Mouse (Mus musculus): ENCODE measurements around the gene Tacc2.
"Not testable (repeated sequence)": the region's sequence is repeated elsewhere in the genome, so short reads cannot be mapped to it uniquely, and the experiment has no call there.

The Tacc2 gene

GRCm38 (mm10) chr7:130577388-130578003 lies at the start of gene Tacc2:
Gene Tacc2 (plus strand): TSS chr7:130577438.
- peak; percentile 39 for DNase-seq

GRCm38 (mm10) chr7:130531138-130531537 lies 46.1 kb upstream of the Tacc2 start:
- DNase-seq, result not testable (repeated sequence)

- peak; percentile 92 for DNase-seq
These were observed 43.6 kb upstream of the Tacc2 start for GRCm38 (mm10) chr7:130533316-130534260.

GRCm38 (mm10) chr7:130535174-130535573 lies 42.1 kb upstream of the Tacc2 start:
- DNase-seq, result no peak

- DNase-seq, result no peak
These were observed 40.2 kb upstream of the Tacc2 start for GRCm38 (mm10) chr7:130537068-130537467.

GRCm38 (mm10) chr7:130540176-130540575 lies 37.1 kb upstream of the Tacc2 start:
- DNase-seq, result no peak

- no peak for DNase-seq
These were observed 34.1 kb upstream of the Tacc2 start for GRCm38 (mm10) chr7:130543181-130543580.

GRCm38 (mm10) chr7:130545401-130545800 lies 31.8 kb upstream of the Tacc2 start:
- DNase-seq, result no peak

GRCm38 (mm10) chr7:130545893-130546292 lies 31.3 kb upstream of the Tacc2 start:
- no peak for DNase-seq

GRCm38 (mm10) chr7:130546421-130546790 lies 30.8 kb upstream of the Tacc2 start:
- DNase-seq, result no peak

GRCm38 (mm10) chr7:130546791-130547484 lies 30.3 kb upstream of the Tacc2 start:
- peak; percentile 92 for DNase-seq

- DNase-seq, result no peak
These were observed 29.5 kb upstream of the Tacc2 start for GRCm38 (mm10) chr7:130547635-130548175.

- no peak for DNase-seq
These were observed 24.5 kb upstream of the Tacc2 start for GRCm38 (mm10) chr7:130552780-130553179.

GRCm38 (mm10) chr7:130553321-130553720 lies 23.9 kb upstream of the Tacc2 start:
- DNase-seq, result no peak

- DNase-seq, result no peak
These were observed 21.6 kb upstream of the Tacc2 start for GRCm38 (mm10) chr7:130555597-130555996.

- DNase-seq, result no peak
These were observed 18.6 kb upstream of the Tacc2 start for GRCm38 (mm10) chr7:130558592-130558991.

GRCm38 (mm10) chr7:130560933-130561332 lies 16.3 kb upstream of the Tacc2 start:
- no peak for DNase-seq

- DNase-seq, result no peak
These were observed 14.0 kb upstream of the Tacc2 start for GRCm38 (mm10) chr7:130563276-130563675.

- no peak for DNase-seq
These were observed 13.4 kb upstream of the Tacc2 start for GRCm38 (mm10) chr7:130563880-130564279.

GRCm38 (mm10) chr7:130564596-130564995 lies 12.6 kb upstream of the Tacc2 start:
- DNase-seq, result no peak

- no peak for DNase-seq
These were observed 8.3 kb upstream of the Tacc2 start for GRCm38 (mm10) chr7:130568783-130569436.

GRCm38 (mm10) chr7:130570472-130570871 lies 6.8 kb upstream of the Tacc2 start:
- DNase-seq, result peak; percentile 73

GRCm38 (mm10) chr7:130572821-130573220 lies 4.4 kb upstream of the Tacc2 start, which contains the start of gene Nsmce4a:
Gene Nsmce4a (minus strand): TSS chr7:130573118.
- no peak for DNase-seq
